ENCODE assay signal across 11 mouse cellular contexts in the genomic region with DNA sequence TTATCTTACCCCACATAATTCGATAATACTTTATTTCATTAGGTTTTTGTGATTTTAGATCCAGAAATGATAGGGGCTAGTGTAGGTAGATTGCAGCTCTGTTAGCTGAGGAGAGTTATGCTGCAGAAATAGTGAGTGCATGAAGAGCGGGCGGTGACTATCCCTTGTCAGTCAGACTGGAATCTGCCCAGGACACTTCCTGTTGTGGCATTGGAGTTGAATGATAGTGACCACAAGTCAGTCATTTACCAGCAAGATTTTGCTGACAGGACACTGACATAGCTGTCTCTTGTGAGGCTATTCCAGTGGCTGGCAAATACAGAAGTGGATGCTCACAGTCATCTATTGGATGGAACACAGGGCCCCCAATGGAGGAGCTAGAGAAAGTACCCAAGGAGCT.
"Had no signal": no experiment of that assay in that cellular context is flagged by ENCODE, and none has a peak within 500 bp of the region (broad histone marks: within the 10 kb centered on the region; RNA-seq: fewer than 3 reads in every experiment).

No protein-coding gene starts in this region.

- DNase-seq: kidney, postnatal 10 days; layer of hippocampus, adult 9-11 months; liver; liver, embryonic 13.5 days; liver, postnatal 0 days; lung, postnatal 14 days; retina, postnatal 1 day; right cerebral cortex, postnatal 4 days; spleen, adult 18-20 months; thymus, adult 18-20 months; thymus, postnatal 14 days had no signal
